Mouse (Mus musculus): ENCODE results near the gene Syap1. TPM values are rescaled to one million over a fixed set of nuclear protein-coding genes. Genes with fewer than 3 reads are reported as not detected.
"Not testable (repeated sequence)": the region's sequence is repeated elsewhere in the genome, so short reads cannot be mapped to it uniquely, and the experiment has no call there.

Gene Syap1
- polyA plus RNA-seq (2015; fragmentation: Nextera tagmentation; extraction: Ambion mirVana) = 40.2 and 47.1 TPM in 2 replicates

GRCm38 (mm10) chrX:162887931-162888511 is at the start of gene Syap1:
Gene Syap1 (minus strand): TSS chrX:162888447.
- Histone ChIP-seq H3K9ac (peak within 1 kb of the TSS; percentile 68), H3K4me1 (no peaks in the 10 kb centered on the region), H3K36me3 (no peaks in the 10 kb centered on the region), H3K9me3 (replicated peaks) (no peaks in the 10 kb centered on the region), H3K4me2 (replicated peaks) (peak within 1 kb of the TSS; percentile 44), H3K4me3 (replicated peaks) (peak within 1 kb of the TSS; percentile 66), H3K27me3 (no peaks in the 10 kb centered on the region), H3K27ac (replicated peaks) (peak within 1 kb of the TSS; percentile 68; the same call in 1 of the 2 replicates)
- 22% methylated on average over 44 of the region's 47 CpGs for WGBS
- peak; percentile 87 for ATAC-seq (ENCODE audit: insufficient number of reproducible peaks, low FRiP score, low TSS enrichment, low read depth)

GRCm38 (mm10) chrX:162931467-162931866 is 43.2 kb upstream of the Syap1 start:
- H3K27ac ChIP-seq (replicated peaks) = no peak overlapping the region
- ATAC-seq (ENCODE audit: insufficient number of reproducible peaks, low FRiP score, low TSS enrichment, low read depth) = no peak
- H3K36me3 ChIP-seq = peaks cover 11% of the 10 kb centered on the region; the same call in 1 of the 2 replicates
- no peak overlapping the region for H3K4me2 ChIP-seq (replicated peaks)
- H3K4me3 ChIP-seq (replicated peaks) = no peak overlapping the region
- H3K9ac ChIP-seq = no peak overlapping the region
- H3K9me3 ChIP-seq (replicated peaks) = no peaks in the 10 kb centered on the region
- no peaks in the 10 kb centered on the region for H3K4me1 ChIP-seq
- H3K27me3 ChIP-seq = no peaks in the 10 kb centered on the region
- 84% methylated on average over 2 of the region's 2 CpGs for WGBS

DNA sequence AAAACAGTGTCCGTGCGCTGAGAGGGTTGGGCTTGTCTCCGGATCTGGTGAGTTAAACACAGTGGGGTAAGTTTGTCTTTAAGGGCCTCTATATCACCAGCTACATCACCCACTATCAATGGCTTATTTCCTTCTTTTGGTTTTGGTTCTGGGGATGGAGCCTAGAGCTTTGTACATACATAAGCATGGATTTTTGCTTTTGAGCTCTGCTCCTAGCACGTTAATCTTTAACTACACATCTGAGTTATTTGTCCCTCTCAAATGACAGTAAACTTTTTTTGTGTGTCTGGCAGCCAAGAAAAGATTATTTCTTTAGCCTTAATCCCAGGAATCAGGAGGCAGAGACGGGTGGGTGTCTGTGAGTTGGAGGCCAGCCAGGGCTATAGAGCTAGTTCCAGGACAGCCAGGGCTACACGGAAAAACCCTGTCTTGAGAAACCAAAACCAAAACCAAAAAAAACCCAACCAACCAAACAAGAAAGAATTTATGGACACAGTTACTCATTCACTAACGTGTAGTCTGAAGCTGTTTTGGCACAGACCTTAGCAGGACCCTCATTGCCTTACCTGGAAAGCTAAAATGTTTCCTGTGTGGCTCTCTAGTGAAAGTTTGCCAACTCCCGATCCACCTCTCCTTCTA is 33.4 kb upstream of the Syap1 start:
- Histone ChIP-seq H3K4me2 (replicated peaks) (no peak overlapping the region), H3K9me3 (replicated peaks) (no peaks in the 10 kb centered on the region), H3K9ac (no peak overlapping the region), H3K27ac (replicated peaks) (no peak overlapping the region), H3K4me3 (replicated peaks) (no peak overlapping the region), H3K4me1 (no peaks in the 10 kb centered on the region), H3K36me3 (peaks cover 4% of the 10 kb centered on the region; the same call in 1 of the 2 replicates), H3K27me3 (no peaks in the 10 kb centered on the region)
- WGBS = 81% methylated on average over 8 of the region's 8 CpGs
- ATAC-seq (ENCODE audit: insufficient number of reproducible peaks, low FRiP score, low TSS enrichment, low read depth) = no peak

GRCm38 (mm10) chrX:162915697-162916096 is 27.4 kb upstream of the Syap1 start:
- no peaks in the 10 kb centered on the region for H3K27me3 ChIP-seq
- no peak overlapping the region for H3K9ac ChIP-seq
- no peak overlapping the region for H3K27ac ChIP-seq (replicated peaks)
- H3K36me3 ChIP-seq = no peaks in the 10 kb centered on the region
- H3K9me3 ChIP-seq (replicated peaks) = no peaks in the 10 kb centered on the region
- no peak overlapping the region for H3K4me2 ChIP-seq (replicated peaks)
- H3K4me1 ChIP-seq = no peaks in the 10 kb centered on the region
- 33% methylated on average over 5 of the region's 5 CpGs for WGBS
- no peak overlapping the region for H3K4me3 ChIP-seq (replicated peaks)
- no peak for ATAC-seq (ENCODE audit: insufficient number of reproducible peaks, low FRiP score, low TSS enrichment, low read depth)

- no peak overlapping the region for H3K4me2 ChIP-seq (replicated peaks)
- ATAC-seq (ENCODE audit: insufficient number of reproducible peaks, low FRiP score, low TSS enrichment, low read depth) = no peak
- H3K27me3 ChIP-seq = no peaks in the 10 kb centered on the region
- H3K4me3 ChIP-seq (replicated peaks) = no peak overlapping the region
- no peak overlapping the region for H3K9ac ChIP-seq
- 97% methylated on average over 3 of the region's 3 CpGs for WGBS
- H3K36me3 ChIP-seq = 0 out of 2 replicates have a peak, but pooled peaks cover 4% of the 10 kb centered on the region
- H3K9me3 ChIP-seq (replicated peaks) = no peaks in the 10 kb centered on the region
- no peaks in the 10 kb centered on the region for H3K4me1 ChIP-seq
- H3K27ac ChIP-seq (replicated peaks) = no peak overlapping the region
Observed at GRCm38 (mm10) chrX:162913651-162914050, 25.4 kb upstream of the Syap1 start.

DNA sequence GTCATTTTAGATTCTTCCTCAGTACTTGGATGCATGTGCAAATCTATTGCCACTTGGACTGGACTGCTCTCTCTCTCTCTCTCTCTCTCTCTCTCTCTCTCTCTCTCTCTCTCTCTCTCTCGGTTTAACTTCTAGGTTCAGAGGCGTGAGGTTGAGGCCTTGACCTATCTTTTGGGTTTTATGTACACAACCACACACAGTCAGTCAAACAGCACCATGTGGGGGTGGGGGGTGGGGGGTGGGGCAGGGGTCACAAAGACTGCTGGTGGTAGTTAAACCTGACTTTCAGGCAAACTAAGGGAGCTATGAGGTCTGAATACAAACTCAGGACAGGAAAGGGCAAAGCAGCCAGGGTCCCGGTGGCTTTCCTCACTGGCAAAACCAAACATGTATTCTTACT is 19.3 kb upstream of the Syap1 start:
- no peaks in the 10 kb centered on the region for H3K27me3 ChIP-seq
- 0 out of 2 replicates have a peak, but pooled peaks cover 4% of the 10 kb centered on the region for H3K36me3 ChIP-seq
- H3K4me1 ChIP-seq = no peaks in the 10 kb centered on the region; the same call in 1 of the 2 replicates
- H3K9me3 ChIP-seq (replicated peaks) = no peaks in the 10 kb centered on the region
- 77% methylated on average over 3 of the region's 3 CpGs for WGBS
- H3K9ac ChIP-seq = no peak overlapping the region
- no peak overlapping the region for H3K4me3 ChIP-seq (replicated peaks)
- H3K4me2 ChIP-seq (replicated peaks) = no peak overlapping the region
- ATAC-seq (ENCODE audit: insufficient number of reproducible peaks, low FRiP score, low TSS enrichment, low read depth) = no peak
- no peak overlapping the region for H3K27ac ChIP-seq (replicated peaks)

DNA sequence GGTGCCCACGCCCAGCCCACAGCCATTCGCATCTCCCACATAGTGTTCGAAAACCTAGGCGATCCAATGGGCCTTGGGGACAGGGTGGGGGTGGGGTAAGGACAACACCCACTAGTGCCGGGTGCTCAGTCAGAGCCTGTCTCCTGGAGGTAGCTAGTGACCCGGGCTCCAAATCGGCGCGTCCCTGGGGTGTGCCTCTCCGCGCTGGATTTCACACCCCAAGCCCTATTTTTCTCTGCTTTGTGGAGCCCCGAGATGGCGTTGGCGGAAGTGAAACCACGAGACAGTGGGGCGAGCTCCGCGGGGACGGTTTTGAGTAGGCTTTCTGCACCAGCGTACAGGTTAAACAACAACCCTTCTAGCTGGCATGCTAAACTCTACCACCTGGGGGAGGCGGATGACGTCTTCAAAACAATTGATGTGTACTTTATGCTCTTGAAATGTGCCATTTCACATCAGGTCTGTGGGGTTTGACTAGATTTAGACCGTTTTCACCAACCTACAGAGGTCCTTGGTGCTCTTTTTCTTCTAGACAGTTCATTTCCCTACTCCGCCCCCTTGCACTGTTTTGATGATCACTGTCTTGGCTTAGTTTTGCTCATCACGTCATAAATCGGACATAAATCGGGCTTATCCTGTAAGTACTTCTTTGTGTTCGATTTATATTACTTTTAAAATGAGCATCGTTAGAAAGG is 13.9 kb upstream of the Syap1 start:
- WGBS = 17% methylated on average over 29 of the region's 29 CpGs
- peak; percentile 64 for ATAC-seq (ENCODE audit: insufficient number of reproducible peaks, low FRiP score, low TSS enrichment, low read depth)

GRCm38 (mm10) chrX:162901371-162902039 is 13.3 kb upstream of the Syap1 start:
- 15% methylated on average over 25 of the region's 25 CpGs for WGBS
- Histone ChIP-seq H3K4me1 (no peaks in the 10 kb centered on the region; the same call in 1 of the 2 replicates), H3K9me3 (replicated peaks) (no peaks in the 10 kb centered on the region), H3K4me2 (replicated peaks) (peak overlapping the region; percentile 60), H3K36me3 (no peaks in the 10 kb centered on the region), H3K4me3 (replicated peaks) (peak overlapping the region; percentile 60), H3K27ac (replicated peaks) (peak overlapping the region; percentile 68), H3K9ac (peak overlapping the region; percentile 50), H3K27me3 (no peaks in the 10 kb centered on the region)
- ATAC-seq (ENCODE audit: insufficient number of reproducible peaks, low FRiP score, low TSS enrichment, low read depth) = peak; percentile 89

More for the DNA sequence above, 13.9 kb upstream of the Syap1 start:
- Histone ChIP-seq H3K27me3 (no peaks in the 10 kb centered on the region), H3K27ac (replicated peaks) (peak overlapping the region; percentile 68), H3K4me2 (replicated peaks) (peak overlapping the region; percentile 60), H3K9me3 (replicated peaks) (no peaks in the 10 kb centered on the region), H3K4me1 (no peaks in the 10 kb centered on the region; the same call in 1 of the 2 replicates), H3K36me3 (no peaks in the 10 kb centered on the region), H3K9ac (peak overlapping the region; percentile 50), H3K4me3 (replicated peaks) (peak overlapping the region; percentile 60)

GRCm38 (mm10) chrX:162900938-162901337 is 12.7 kb upstream of the Syap1 start, which contains the start of gene Ctps2:
Gene Ctps2 (plus strand): TSS chrX:162901238.
- peak within 1 kb of the TSS; percentile 68 for H3K27ac ChIP-seq (replicated peaks)
- peak within 1 kb of the TSS; percentile 60 for H3K4me3 ChIP-seq (replicated peaks)
- H3K4me2 ChIP-seq (replicated peaks) = peak within 1 kb of the TSS; percentile 60
- no peak for ATAC-seq (ENCODE audit: insufficient number of reproducible peaks, low FRiP score, low TSS enrichment, low read depth)
- no peaks in the 10 kb centered on the region for H3K36me3 ChIP-seq
- 30% methylated on average over 4 of the region's 4 CpGs for WGBS
- no peaks in the 10 kb centered on the region; the same call in 1 of the 2 replicates for H3K4me1 ChIP-seq
- H3K27me3 ChIP-seq = no peaks in the 10 kb centered on the region
- no peaks in the 10 kb centered on the region for H3K9me3 ChIP-seq (replicated peaks)
- peak within 1 kb of the TSS; percentile 50 for H3K9ac ChIP-seq

DNA sequence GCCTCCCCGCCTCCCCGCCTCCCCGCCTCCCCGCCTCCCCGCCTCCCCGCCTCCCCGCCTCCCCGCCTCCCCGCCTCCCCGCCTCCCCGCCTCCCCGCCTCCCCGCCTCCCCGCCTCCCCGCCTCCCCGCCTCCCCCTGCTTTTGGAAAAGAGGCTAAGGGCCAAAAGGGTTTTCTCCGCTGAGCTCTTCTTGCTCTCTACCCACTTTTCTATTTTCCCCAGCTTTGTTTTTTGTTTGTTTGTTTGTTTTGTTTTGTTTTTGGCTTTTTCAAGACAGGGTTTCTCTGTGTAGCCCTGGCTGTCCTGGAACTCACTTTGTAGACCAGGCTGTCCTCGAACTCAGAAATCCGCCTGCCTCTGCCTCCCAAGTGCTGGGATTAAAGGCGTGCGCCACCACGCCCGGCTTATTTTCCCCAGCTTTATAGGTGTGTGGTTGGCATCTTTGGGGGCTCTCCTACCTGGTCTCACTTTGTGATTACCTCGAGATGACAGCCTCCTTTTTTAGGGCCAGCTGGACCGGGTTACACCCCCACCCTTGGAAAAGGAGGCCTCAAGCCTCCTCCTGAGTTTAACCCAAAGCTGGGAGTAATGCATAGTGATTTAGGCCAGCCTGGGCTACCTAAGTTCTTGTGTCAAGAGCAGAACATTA is 452 bp upstream of the Syap1 start:
- ATAC-seq (ENCODE audit: insufficient number of reproducible peaks, low FRiP score, low TSS enrichment, low read depth); H3K9ac ChIP-seq; H3K36me3 ChIP-seq; H3K4me2 ChIP-seq (replicated peaks); H3K4me3 ChIP-seq (replicated peaks); H3K9me3 ChIP-seq (replicated peaks); H3K4me1 ChIP-seq; H3K27ac ChIP-seq (replicated peaks); H3K27me3 ChIP-seq: not testable (repeated sequence)
- WGBS = 60% methylated on average over 12 of the region's 25 CpGs
